Mouse (Mus musculus) adrenal gland, adult 8-10 months (tissue): ENCODE measurements around the gene Grb14. TPM values are rescaled to one million over a fixed set of nuclear protein-coding genes. Genes with fewer than 3 reads are reported as not detected.

Source experiments
- DNase-seq: peaks from one replicate; pipeline ENCODE4 v3.0.0; 2022
- total RNA-seq, 4 experiments: library from RNA; stranded (reverse); gene quantifications; 2 replicates each; pipeline ENCODE4 v1.2.4; 2022

The Grb14 gene
- total RNA-seq = 10 to 100 TPM; 18.9 to 71.7 (median 50.2) TPM

- DNase-seq = no peak
These were observed at the start of gene Grb14 for GRCm38 (mm10) chr2:65024887-65025286. Gene Grb14, minus strand, starts transcription at chr2:65024987.

DNA sequence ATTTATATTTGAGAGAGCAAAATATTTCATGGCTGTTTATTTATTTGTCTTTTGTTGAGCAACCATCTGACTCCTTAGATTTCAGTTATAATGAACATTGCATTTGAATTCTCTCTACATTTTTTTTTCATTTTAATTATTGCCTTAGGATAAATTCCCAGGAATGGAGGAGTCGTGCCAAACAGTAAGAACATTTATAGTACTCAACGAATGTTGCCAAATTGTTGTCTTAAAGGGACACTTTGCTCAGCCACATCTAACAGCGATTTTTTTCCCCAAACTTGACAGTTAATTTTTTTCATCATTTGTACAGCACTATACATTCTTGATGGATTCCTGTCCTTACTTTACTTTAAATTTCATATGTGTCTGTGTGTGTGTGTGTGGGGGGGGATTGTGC is 47.4 kb upstream of the Grb14 start:
- DNase-seq = no peak

- no peak for DNase-seq
These were observed 29.0 kb upstream of the Grb14 start for GRCm38 (mm10) chr2:65053764-65054163.

DNA sequence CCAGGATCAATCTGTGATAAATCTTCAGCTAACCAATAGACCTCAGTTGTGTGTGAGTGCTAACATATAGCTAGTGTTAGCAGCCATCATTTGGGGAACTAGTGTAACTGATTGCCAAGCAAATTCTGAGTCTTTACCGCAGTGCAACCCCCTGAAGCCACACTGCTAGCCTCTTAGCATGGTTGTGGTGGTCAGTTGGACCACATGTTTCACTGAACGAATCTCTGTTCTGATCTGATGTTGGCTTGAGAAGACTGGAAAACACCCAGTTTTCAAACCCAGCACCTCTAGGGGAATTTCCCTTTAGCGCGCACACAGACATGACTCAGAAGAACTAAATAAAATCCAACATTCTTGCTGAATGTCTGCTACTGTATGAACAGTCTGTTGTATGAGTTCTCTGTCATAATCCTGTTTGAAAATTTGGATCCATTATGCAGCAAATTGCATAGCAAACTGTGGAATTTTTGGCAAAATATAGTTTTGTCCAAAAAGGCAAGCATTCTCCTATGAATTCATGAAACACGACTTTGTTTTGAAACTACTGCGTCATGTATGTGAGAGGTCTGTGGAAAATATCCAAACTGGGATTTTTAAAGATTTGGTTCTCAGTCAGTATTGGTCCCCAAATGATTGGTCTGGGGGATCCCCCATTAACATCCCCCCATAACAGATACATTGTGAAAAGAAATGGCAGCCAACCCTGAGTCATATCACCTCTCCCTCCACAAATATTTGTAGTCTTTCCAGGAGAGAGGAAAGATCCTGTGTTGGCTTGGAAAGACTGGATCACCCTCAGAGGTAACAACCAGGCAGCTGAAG is 27.6 kb upstream of the Grb14 start:
- DNase-seq = no peak

DNA sequence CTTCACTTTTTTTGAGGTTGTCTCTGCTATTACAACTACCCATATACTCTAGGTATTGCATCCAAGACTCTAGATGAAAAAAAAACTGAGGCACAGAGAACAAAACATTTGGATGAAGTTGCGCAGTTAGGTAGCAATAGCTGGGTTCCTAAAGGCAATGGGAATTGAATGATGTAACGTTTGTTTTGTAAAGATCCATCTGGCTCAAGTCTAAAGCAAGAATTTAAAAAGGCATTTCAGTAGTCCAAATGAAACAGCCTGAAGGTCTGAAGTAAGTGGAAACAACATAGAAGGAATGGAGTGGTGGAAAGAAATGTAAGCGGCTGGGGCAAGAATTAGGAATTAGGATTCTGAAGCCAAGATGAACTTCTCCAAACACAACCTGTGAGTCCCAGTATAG is 26.0 kb upstream of the Grb14 start:
- DNase-seq = no peak

GRCm38 (mm10) chr2:65048234-65049017 is 23.6 kb upstream of the Grb14 start:
- no peak for DNase-seq

DNA sequence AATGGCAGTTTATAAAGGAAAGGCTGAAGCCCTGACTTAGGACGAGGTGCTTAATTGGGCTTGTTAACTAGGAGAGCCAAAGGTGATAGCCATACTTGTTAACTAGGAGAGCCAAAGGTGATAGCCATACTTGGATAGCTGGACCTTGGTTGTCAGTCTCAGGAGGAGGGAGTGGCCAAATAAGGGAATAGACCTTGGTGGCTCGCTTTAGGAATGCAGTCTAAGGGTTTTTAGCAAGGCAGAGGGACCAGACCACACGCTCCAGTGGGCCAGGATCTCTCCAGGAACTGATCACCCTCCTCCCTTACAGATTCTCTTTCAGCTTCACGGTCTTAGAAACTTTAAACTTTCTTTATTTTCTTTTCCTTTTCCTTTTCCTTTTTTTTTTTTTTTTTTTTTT is 13.4 kb upstream of the Grb14 start:
- no peak for DNase-seq

DNA sequence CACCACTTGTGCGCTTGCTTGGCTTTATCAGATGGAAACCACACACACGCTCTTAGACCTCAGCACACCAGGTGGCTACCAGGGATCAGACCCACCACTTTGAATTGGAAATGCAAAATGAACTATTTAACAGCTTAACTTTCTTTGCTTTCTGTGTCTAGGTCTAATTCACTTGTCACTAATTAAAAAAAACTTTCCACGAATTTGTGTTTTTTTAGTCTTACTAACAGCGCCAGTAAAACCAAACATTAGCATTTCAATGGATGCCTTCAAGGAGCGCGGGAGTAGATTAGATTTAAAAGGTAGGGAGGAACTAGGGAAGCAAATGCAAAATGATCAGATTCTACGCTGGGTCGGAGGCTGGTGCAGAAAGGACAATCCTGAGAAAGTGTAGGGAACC is 12.8 kb upstream of the Grb14 start:
- no peak for DNase-seq

- DNase-seq = peak; percentile 58
These were observed 2.2 kb downstream of the Grb14 start for GRCm38 (mm10) chr2:65022363-65023240.

- no peak for DNase-seq
These were observed 3.0 kb downstream of the Grb14 start for GRCm38 (mm10) chr2:65021691-65022362.

GRCm38 (mm10) chr2:65017375-65017774 is 7.4 kb downstream of the Grb14 start:
- DNase-seq = no peak

DNA sequence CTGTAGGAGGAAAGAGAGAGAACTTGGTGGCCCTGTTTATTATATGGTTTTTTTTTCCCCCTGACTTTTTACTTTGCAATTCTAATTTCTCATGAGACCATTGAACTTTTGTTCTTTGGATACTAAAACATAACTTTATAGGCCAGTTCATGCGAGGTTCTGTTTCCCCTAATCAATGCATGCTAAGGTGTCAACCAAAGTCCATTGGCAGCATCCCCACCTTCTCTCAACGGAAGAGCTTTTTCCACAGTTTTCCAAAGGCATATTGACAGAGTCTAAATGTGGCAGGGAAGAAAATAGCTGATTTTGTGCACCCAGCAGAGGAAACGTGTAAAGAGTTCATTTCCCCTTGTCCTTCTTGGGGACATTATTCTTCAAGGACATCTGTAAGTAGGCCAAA is 10.2 kb downstream of the Grb14 start:
- DNase-seq = no peak

DNA sequence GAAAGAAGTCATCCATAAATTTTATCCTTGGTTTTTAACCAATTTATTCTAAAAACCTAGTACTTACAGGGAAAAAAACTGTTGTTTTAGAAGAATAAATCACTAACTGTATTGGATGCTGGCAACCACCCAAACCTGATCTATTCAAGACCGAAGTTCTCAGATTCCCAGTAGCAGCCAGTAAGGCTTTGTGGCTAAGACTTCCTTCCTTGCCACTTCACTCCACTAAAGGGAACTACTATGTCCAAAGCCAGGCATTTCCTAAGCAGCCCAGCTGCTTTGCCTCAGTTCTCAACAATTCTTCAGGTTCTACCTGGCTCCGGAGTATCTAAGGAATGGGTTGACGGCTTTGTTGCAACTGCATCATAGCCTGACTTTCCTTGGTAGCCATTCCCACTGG is 14.7 kb downstream of the Grb14 start:
- DNase-seq = no peak

DNA sequence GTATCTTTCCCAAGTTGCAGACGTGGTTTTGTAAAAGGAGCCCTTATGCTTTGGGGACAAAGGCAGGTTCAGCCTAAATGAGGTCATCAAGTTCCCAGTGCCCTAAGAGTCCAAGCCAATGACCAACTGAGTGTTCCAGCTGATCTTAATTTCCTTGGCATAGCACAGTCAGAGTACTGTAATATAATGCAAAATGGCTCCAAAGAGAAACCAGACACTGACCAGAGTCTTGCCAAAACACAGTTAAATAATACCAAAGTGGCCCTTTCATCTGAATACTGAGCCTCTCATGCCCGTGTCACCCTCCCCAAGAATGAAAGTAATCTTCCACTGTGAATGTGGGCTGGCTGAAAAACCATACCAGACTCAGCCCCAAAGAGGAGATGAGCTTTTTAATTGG is 17.4 kb downstream of the Grb14 start:
- DNase-seq = no peak

DNA sequence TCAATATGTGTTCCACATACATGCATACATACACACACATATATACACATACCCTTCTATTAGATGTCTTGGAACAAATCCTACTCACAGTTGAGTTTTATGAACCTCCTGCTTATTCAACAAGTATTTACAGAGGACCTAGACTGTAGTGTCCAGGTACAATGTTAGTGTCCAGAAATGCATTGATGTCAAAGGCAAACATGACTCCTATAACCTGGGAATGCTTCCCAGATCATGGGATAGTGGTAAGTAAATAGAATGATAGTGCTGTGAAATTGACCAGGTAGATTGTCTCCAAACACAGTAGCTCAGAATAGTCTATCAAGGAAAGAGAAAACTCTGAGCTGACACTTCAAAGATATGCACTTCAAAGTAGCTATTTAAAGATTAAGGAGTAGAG is 19.7 kb downstream of the Grb14 start:
- DNase-seq = no peak

DNA sequence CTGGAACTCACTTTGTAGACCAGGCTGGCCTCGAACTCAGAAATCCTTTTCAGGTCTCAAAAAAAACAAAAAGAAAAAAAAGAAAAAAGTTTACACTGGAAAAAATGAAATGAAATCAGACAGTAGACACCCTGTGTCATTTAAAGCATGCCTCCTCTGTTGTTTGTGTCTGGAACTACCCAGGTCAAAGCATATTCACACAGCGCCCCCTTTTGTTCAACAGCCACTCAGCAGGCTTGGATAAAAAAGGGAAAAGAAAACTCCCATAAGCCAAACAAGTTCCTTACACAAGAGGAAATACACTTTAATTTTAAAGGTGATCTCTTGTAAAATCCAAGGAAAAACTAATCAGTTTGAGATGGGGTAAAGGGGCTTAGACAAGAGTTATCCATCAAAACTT is 21.4 kb downstream of the Grb14 start:
- DNase-seq = peak; percentile 24

DNA sequence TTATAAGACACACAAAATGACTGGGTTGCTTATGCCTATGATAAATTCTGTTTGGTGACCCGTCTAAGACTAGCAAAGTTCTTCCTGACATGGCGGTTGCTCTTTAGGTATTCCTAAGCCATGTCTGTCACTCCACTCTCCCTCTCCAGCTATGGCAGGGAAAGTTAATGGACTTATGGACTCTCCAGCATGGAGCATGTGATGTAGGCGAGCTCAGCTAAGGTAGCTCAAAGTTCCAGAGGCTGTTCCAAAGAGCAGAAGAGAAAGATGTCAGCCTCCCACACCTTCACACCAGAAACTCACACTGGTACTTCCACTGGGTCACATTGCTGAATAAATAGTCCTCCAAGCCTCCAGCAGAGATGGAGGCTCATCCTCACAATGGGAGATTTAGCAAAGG is 22.2 kb downstream of the Grb14 start:
- no peak for DNase-seq

- no peak for DNase-seq
These were observed 29.7 kb downstream of the Grb14 start for GRCm38 (mm10) chr2:64995048-64995447.

DNA sequence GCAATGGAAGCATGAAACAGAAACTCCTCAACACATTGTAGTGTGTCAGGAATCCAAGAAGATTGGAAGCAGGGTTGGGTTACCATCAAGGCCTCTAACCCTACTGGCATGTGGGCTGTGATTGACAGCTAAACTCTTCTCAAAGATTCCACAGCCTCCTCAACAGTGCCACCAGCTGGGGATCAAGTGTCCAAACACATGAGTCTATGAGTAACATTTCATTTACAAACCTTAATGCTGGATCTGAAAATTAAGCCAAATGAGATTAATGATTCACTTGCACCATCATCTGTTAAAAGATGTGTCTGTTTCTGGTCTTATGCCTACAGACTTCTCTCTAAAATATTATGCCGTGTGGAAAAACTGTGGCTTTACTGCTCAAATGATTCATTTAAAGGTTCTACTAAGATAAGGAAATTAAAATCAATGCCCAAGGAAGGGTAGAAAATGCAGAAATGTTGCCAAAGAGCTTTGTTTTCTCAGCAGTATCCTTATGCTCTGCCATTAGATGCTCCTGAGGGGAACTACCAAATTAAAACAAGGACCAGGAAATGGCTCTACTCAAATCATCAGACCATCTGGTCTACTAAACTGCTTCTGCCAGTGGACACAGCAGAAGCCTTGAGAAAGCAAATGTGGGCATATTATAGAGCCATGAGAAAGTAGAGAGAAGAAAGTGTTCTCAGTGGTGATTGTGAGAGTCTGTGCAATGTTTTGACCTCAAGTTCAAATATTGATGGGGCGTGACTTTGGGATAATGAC is 35.2 kb downstream of the Grb14 start:
- no peak for DNase-seq

- no peak for DNase-seq
These were observed 37.0 kb downstream of the Grb14 start for GRCm38 (mm10) chr2:64987782-64988181.

DNA sequence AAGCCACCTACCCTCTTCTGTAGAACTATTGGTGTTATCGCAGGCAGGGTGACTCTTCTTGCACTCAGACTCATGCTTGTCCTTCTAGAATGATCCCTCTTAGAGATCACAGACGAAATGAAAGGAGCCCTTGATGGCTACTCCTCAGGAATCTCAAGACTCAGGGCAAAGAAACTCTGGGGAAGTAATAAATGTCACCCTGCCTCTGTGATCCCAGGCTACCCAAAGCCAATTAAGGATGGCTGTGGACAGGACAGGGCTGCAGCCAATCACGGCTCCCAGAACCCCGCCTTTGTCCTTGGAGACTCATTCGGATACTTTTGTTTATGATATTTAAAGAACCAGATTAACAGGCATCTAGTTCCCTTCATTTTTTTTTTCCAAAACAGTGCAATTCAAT is 49.2 kb downstream of the Grb14 start:
- DNase-seq = no peak

- no peak for DNase-seq
These were observed 50.2 kb downstream of the Grb14 start for GRCm38 (mm10) chr2:64974549-64974948.
